Mouse (Mus musculus): Measurements from ENCODE around the gene Rara. TPM values are rescaled to one million over a fixed set of nuclear protein-coding genes. Genes with fewer than 3 reads are reported as not detected.

Rara gene
- 28.8 and 30.1 TPM in 2 replicates for polyA plus RNA-seq (2015; fragmentation: Nextera tagmentation; extraction: Ambion mirVana)

GRCm38 (mm10) chr11:98927438-98928076 is at the start of gene Rara:
Rara (plus strand) TSS chr11:98927818.
- H3K4me2 ChIP-seq (ENCODE audit: low read depth, low read length) = peak within 1 kb of the TSS; percentile 72
- no peaks in the 10 kb centered on the region for H3K9me3 ChIP-seq (replicated peaks; ENCODE audit: control insufficient read depth, low read length)
- H3K4me3 ChIP-seq (replicated peaks; ENCODE audit: low read length) = peak within 1 kb of the TSS; percentile 62
- 6% methylated on average over 21 of the region's 21 CpGs for WGBS
- ATAC-seq (ENCODE audit: insufficient read depth, low FRiP score) = no peak
- peaks cover 87% of the 10 kb centered on the region for H3K4me1 ChIP-seq (ENCODE audit: control insufficient read depth, insufficient read depth, low read length)
- H3K9ac ChIP-seq (ENCODE audit: low read length) = peak within 1 kb of the TSS; percentile 80
- H3K36me3 ChIP-seq (ENCODE audit: control insufficient read depth, insufficient read depth, low read length) = no peaks in the 10 kb centered on the region
- H3K27me3 ChIP-seq (ENCODE audit: control insufficient read depth, insufficient read depth, low read length) = no peaks in the 10 kb centered on the region
- H3K27ac ChIP-seq (ENCODE audit: low read length) = peak within 1 kb of the TSS; percentile 93

DNA sequence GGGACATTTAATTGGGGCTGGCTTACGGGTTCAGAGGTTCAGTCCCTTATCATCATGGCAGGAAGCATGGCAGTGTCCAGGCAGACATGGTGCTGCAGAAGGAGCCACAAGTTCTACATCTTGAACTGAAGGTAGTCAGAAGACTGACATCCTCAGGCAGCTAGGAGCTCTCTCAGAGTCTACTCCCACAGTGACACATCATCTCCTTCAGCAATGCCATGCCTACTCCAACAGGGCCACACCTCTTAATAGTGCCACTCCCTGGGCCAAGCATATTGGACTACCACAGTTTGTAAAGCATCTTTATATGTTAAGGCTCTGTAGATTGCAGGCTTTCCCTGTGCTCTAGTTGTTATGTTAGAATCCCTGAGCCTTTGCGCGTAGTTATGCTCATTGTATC is 39.9 kb upstream of the Rara start:
- no peak for ATAC-seq (ENCODE audit: insufficient read depth, low FRiP score)
- H3K9ac ChIP-seq (ENCODE audit: low read length) = no peak overlapping the region
- H3K4me2 ChIP-seq (ENCODE audit: low read depth, low read length) = no peak overlapping the region
- WGBS = 97% methylated on average over 3 of the region's 3 CpGs
- H3K4me3 ChIP-seq (replicated peaks; ENCODE audit: low read length) = no peak overlapping the region
- H3K4me1 ChIP-seq (ENCODE audit: control insufficient read depth, insufficient read depth, low read length) = 0 out of 2 replicates have a peak, but pooled peaks cover 6% of the 10 kb centered on the region
- H3K27ac ChIP-seq (ENCODE audit: low read length) = no peak overlapping the region
- no peaks in the 10 kb centered on the region for H3K9me3 ChIP-seq (replicated peaks; ENCODE audit: control insufficient read depth, low read length)
- H3K27me3 ChIP-seq (ENCODE audit: control insufficient read depth, insufficient read depth, low read length) = no peaks in the 10 kb centered on the region
- peaks cover 21% of the 10 kb centered on the region for H3K36me3 ChIP-seq (ENCODE audit: control insufficient read depth, insufficient read depth, low read length)

DNA sequence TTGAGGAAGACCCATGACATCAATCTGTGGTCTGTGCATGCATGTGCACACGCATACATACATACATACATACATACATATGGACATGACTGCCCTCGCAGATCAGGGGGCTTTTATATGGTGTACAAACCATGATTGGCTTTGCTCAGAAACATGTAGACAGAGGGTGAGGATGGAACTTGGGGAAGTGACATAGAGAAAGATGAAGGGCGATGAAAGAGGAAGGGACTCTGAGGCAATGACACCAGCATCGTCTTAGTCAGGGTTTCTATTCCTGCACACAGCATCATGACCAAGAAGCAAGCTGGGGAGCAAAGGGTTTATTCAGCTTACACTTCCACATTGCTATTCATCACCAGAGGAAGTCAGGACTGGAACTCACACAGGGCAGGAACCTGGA is 38.5 kb upstream of the Rara start:
- no peak for ATAC-seq (ENCODE audit: insufficient read depth, low FRiP score)
- Histone ChIP-seq H3K4me1 (ENCODE audit: control insufficient read depth, insufficient read depth, low read length) (0 out of 2 replicates have a peak, but pooled peaks cover 6% of the 10 kb centered on the region), H3K9ac (ENCODE audit: low read length) (no peak overlapping the region), H3K27me3 (ENCODE audit: control insufficient read depth, insufficient read depth, low read length) (no peaks in the 10 kb centered on the region), H3K9me3 (replicated peaks; ENCODE audit: control insufficient read depth, low read length) (no peaks in the 10 kb centered on the region), H3K4me2 (ENCODE audit: low read depth, low read length) (no peak overlapping the region), H3K36me3 (ENCODE audit: control insufficient read depth, insufficient read depth, low read length) (peaks cover 29% of the 10 kb centered on the region), H3K4me3 (replicated peaks; ENCODE audit: low read length) (no peak overlapping the region), H3K27ac (ENCODE audit: low read length) (no peak overlapping the region)
- WGBS = 93% methylated on average over 4 of the region's 4 CpGs

- Histone ChIP-seq H3K27ac (ENCODE audit: low read length) (no peak overlapping the region), H3K9me3 (replicated peaks; ENCODE audit: control insufficient read depth, low read length) (no peaks in the 10 kb centered on the region), H3K4me3 (replicated peaks; ENCODE audit: low read length) (no peak overlapping the region), H3K4me1 (ENCODE audit: control insufficient read depth, insufficient read depth, low read length) (0 out of 2 replicates have a peak, but pooled peaks cover 6% of the 10 kb centered on the region), H3K4me2 (ENCODE audit: low read depth, low read length) (no peak overlapping the region), H3K9ac (ENCODE audit: low read length) (no peak overlapping the region), H3K27me3 (ENCODE audit: control insufficient read depth, insufficient read depth, low read length) (no peaks in the 10 kb centered on the region), H3K36me3 (ENCODE audit: control insufficient read depth, insufficient read depth, low read length) (peaks cover 26% of the 10 kb centered on the region)
- no peak for ATAC-seq (ENCODE audit: insufficient read depth, low FRiP score)
- WGBS = 80% methylated on average over 5 of the region's 5 CpGs
Measured at GRCm38 (mm10) chr11:98889977-98890376, 37.6 kb upstream of the Rara start.

GRCm38 (mm10) chr11:98892426-98892825 is 35.2 kb upstream of the Rara start:
- no peaks in the 10 kb centered on the region for H3K9me3 ChIP-seq (replicated peaks; ENCODE audit: control insufficient read depth, low read length)
- 52% methylated on average over 5 of the region's 5 CpGs for WGBS
- H3K4me3 ChIP-seq (replicated peaks; ENCODE audit: low read length) = no peak overlapping the region
- no peak overlapping the region for H3K4me2 ChIP-seq (ENCODE audit: low read depth, low read length)
- 0 out of 2 replicates have a peak, but pooled peaks cover 6% of the 10 kb centered on the region for H3K4me1 ChIP-seq (ENCODE audit: control insufficient read depth, insufficient read depth, low read length)
- ATAC-seq (ENCODE audit: insufficient read depth, low FRiP score) = peak; percentile 46; the same call in 1 of the 2 replicates
- peaks cover 17% of the 10 kb centered on the region for H3K36me3 ChIP-seq (ENCODE audit: control insufficient read depth, insufficient read depth, low read length)
- H3K27ac ChIP-seq (ENCODE audit: low read length) = no peak overlapping the region
- no peak overlapping the region; the same call in 1 of the 2 replicates for H3K9ac ChIP-seq (ENCODE audit: low read length)
- H3K27me3 ChIP-seq (ENCODE audit: control insufficient read depth, insufficient read depth, low read length) = no peaks in the 10 kb centered on the region

- ATAC-seq (ENCODE audit: insufficient read depth, low FRiP score) = no peak
- peaks cover 19% of the 10 kb centered on the region for H3K4me1 ChIP-seq (ENCODE audit: control insufficient read depth, insufficient read depth, low read length)
- H3K9me3 ChIP-seq (replicated peaks; ENCODE audit: control insufficient read depth, low read length) = no peaks in the 10 kb centered on the region
- H3K9ac ChIP-seq (ENCODE audit: low read length) = no peak overlapping the region
- 0 out of 2 replicates have a peak, but pooled peaks cover 8% of the 10 kb centered on the region for H3K36me3 ChIP-seq (ENCODE audit: control insufficient read depth, insufficient read depth, low read length)
- WGBS = 68% methylated on average over 12 of the region's 12 CpGs
- H3K4me3 ChIP-seq (replicated peaks; ENCODE audit: low read length) = no peak overlapping the region
- H3K4me2 ChIP-seq (ENCODE audit: low read depth, low read length) = no peak overlapping the region
- H3K27ac ChIP-seq (ENCODE audit: low read length) = peak overlapping the region; percentile 9; the same call in 1 of the 2 replicates
- no peaks in the 10 kb centered on the region for H3K27me3 ChIP-seq (ENCODE audit: control insufficient read depth, insufficient read depth, low read length)
Measured at GRCm38 (mm10) chr11:98900529-98901125, 27.0 kb upstream of the Rara start.

DNA sequence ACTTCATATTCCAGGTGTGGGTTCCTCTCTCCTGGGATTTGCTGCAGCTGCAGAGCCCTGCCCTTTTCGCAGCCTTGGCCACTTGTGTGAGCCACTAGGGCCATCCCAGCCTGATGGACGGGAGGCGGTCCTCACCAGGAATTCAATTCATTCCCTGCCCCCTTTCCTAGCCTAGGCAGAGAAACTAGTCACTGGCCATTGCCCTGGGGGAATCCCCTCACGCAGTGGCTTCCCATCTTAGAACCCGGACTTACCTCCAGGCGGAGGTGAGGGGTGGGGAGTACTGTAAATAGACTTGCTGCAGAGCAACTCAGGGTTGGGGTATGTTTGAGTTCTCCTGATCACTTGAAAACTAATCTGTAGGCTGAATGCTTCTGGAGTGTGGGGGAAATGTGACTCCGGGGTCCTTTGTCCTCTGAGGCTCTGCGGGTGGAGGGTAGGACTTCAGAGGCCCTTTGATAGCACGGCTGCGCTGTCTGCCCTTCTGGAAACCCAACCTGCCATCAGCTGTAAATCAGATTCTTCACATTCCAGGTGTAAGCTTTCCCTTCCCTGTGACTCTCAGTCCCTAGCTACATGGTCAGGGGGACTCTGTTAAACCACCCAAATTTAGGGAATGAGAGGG is 24.9 kb upstream of the Rara start:
- no peaks in the 10 kb centered on the region for H3K27me3 ChIP-seq (ENCODE audit: control insufficient read depth, insufficient read depth, low read length)
- no peak for ATAC-seq (ENCODE audit: insufficient read depth, low FRiP score)
- 0 out of 2 replicates have a peak, but pooled peaks cover 8% of the 10 kb centered on the region for H3K36me3 ChIP-seq (ENCODE audit: control insufficient read depth, insufficient read depth, low read length)
- H3K4me1 ChIP-seq (ENCODE audit: control insufficient read depth, insufficient read depth, low read length) = peaks cover 23% of the 10 kb centered on the region
- 27% methylated on average over 10 of the region's 10 CpGs for WGBS
- H3K9me3 ChIP-seq (replicated peaks; ENCODE audit: control insufficient read depth, low read length) = no peaks in the 10 kb centered on the region
- peak overlapping the region; percentile 7; the same call in 1 of the 2 replicates for H3K9ac ChIP-seq (ENCODE audit: low read length)
- H3K4me2 ChIP-seq (ENCODE audit: low read depth, low read length) = no peak overlapping the region
- H3K27ac ChIP-seq (ENCODE audit: low read length) = peak overlapping the region; percentile 80
- no peak overlapping the region for H3K4me3 ChIP-seq (replicated peaks; ENCODE audit: low read length)

DNA sequence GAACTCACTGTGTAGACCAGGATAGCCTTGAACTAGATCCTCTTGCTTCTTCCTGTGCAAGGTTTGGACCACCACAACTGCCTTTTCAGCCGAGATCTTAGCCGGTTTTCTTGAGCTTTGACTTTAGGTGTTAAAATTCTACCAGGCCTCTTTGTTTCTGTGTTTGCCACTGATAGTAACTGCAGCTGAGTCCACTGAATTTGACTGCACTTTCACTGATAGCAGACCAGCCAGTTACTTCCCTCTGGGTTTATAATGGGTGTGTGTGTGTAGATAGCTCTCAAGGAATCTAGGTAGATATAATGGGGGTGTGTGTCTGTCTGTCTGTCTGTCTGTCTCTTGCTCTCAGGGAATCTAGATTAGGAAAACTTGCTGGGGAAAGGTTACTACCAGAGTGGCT is 23.0 kb upstream of the Rara start:
- H3K27me3 ChIP-seq (ENCODE audit: control insufficient read depth, insufficient read depth, low read length) = no peaks in the 10 kb centered on the region
- ATAC-seq (ENCODE audit: insufficient read depth, low FRiP score) = peak; percentile 44; the same call in 1 of the 2 replicates
- 0 out of 2 replicates have a peak overlapping the region, but pooled peaks have one; percentile 1 for H3K9ac ChIP-seq (ENCODE audit: low read length)
- H3K4me3 ChIP-seq (replicated peaks; ENCODE audit: low read length) = no peak overlapping the region
- 58% methylated on average over 2 of the region's 2 CpGs for WGBS
- H3K9me3 ChIP-seq (replicated peaks; ENCODE audit: control insufficient read depth, low read length) = no peaks in the 10 kb centered on the region
- peaks cover 39% of the 10 kb centered on the region for H3K4me1 ChIP-seq (ENCODE audit: control insufficient read depth, insufficient read depth, low read length)
- peak overlapping the region; percentile 80 for H3K27ac ChIP-seq (ENCODE audit: low read length)
- 0 out of 2 replicates have a peak, but pooled peaks cover 5% of the 10 kb centered on the region for H3K36me3 ChIP-seq (ENCODE audit: control insufficient read depth, insufficient read depth, low read length)
- H3K4me2 ChIP-seq (ENCODE audit: low read depth, low read length) = no peak overlapping the region

DNA sequence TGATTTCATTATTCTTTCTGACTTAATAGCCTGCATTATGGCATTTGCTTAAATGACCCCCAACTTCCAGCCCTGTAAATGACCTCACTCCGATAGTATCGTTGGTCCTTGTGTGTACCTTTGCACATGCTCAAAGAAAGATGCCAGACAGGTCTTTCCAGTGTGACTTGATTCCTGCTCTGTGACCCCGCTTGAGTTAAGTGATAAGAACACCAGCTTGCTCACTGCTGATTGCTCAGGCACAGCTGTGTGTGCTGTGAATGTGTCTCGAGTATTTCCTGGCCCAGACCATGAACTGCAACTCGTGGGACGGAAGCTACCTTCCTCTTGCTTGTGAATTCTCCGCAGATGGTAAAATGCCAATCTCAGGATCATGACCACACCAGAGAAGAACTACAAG is 22.6 kb upstream of the Rara start:
- Histone ChIP-seq H3K9me3 (replicated peaks; ENCODE audit: control insufficient read depth, low read length) (no peaks in the 10 kb centered on the region), H3K27ac (ENCODE audit: low read length) (peak overlapping the region; percentile 92), H3K4me2 (ENCODE audit: low read depth, low read length) (peak overlapping the region; percentile 18; the same call in 1 of the 2 replicates), H3K36me3 (ENCODE audit: control insufficient read depth, insufficient read depth, low read length) (0 out of 2 replicates have a peak, but pooled peaks cover 5% of the 10 kb centered on the region), H3K4me1 (ENCODE audit: control insufficient read depth, insufficient read depth, low read length) (peaks cover 39% of the 10 kb centered on the region), H3K9ac (ENCODE audit: low read length) (no peak overlapping the region), H3K4me3 (replicated peaks; ENCODE audit: low read length) (no peak overlapping the region), H3K27me3 (ENCODE audit: control insufficient read depth, insufficient read depth, low read length) (no peaks in the 10 kb centered on the region)
- peak; percentile 75 for ATAC-seq (ENCODE audit: insufficient read depth, low FRiP score)
- WGBS = 50% methylated on average over 7 of the region's 7 CpGs

All from stomach, embryonic 16.5 days (tissue).